Mouse (Mus musculus): ENCODE measurements at regions not wholly inside any gene's neighbourhood (a gene's known extent, or its start where the extent isn't known, plus 50 kb on each side); places are given as distances from the start of the nearest gene placed in this dataset.

GRCm38 (mm10) chr10:54548526-54548925 is 472.1 kb upstream of the Man1a start:
- Histone ChIP-seq H3K9ac (ENCODE audit: low read depth, poor library complexity, severe bottlenecking) (no peak overlapping the region), H3K36me3 (ENCODE audit: control insufficient read depth, insufficient read depth, low read length, poor library complexity, severe bottlenecking) (no peaks in the 10 kb centered on the region), H3K9me3 (replicated peaks; ENCODE audit: control insufficient read depth, insufficient read depth, low read length, poor library complexity, severe bottlenecking) (no peaks in the 10 kb centered on the region), H3K4me3 (ENCODE audit: low read depth, low read length) (no peak overlapping the region), H3K27ac (ENCODE audit: insufficient read depth, low read length) (no peak overlapping the region), H3K27me3 (ENCODE audit: control insufficient read depth, insufficient read depth, low read length, poor library complexity, severe bottlenecking) (no peaks in the 10 kb centered on the region), H3K4me1 (ENCODE audit: control insufficient read depth, insufficient read depth, low read length) (no peaks in the 10 kb centered on the region)
- TF ChIP-seq CTCF (IDR thresholded peaks at IDR 0.05; ENCODE audit: low read depth, low read length) (no peak), POLR2A (IDR thresholded peaks at IDR 0.05; ENCODE audit: insufficient read depth, low read length) (no peak), EP300 (IDR thresholded peaks at IDR 0.05; ENCODE audit: insufficient read depth, low read depth, low read length) (no peak)

- Histone ChIP-seq H3K27ac (ENCODE audit: insufficient read depth, low read length) (no peak overlapping the region), H3K9me3 (replicated peaks; ENCODE audit: control insufficient read depth, insufficient read depth, low read length, poor library complexity, severe bottlenecking) (peaks cover 47% of the 10 kb centered on the region), H3K36me3 (ENCODE audit: control insufficient read depth, insufficient read depth, low read length, poor library complexity, severe bottlenecking) (no peaks in the 10 kb centered on the region), H3K27me3 (ENCODE audit: control insufficient read depth, insufficient read depth, low read length, poor library complexity, severe bottlenecking) (no peaks in the 10 kb centered on the region), H3K4me3 (ENCODE audit: low read depth, low read length) (no peak overlapping the region), H3K9ac (ENCODE audit: low read depth, poor library complexity, severe bottlenecking) (no peak overlapping the region), H3K4me1 (ENCODE audit: control insufficient read depth, insufficient read depth, low read length) (no peaks in the 10 kb centered on the region)
- TF ChIP-seq CTCF (IDR thresholded peaks at IDR 0.05; ENCODE audit: low read depth, low read length), result no peak
- TF ChIP-seq EP300 (IDR thresholded peaks at IDR 0.05; ENCODE audit: insufficient read depth, low read depth, low read length), result no peak
- no peak for TF ChIP-seq POLR2A (IDR thresholded peaks at IDR 0.05; ENCODE audit: insufficient read depth, low read length)
Measured at GRCm38 (mm10) chr10:54532581-54532980, 456.2 kb upstream of the Man1a start.

- H3K9me3 ChIP-seq (replicated peaks; ENCODE audit: control insufficient read depth, insufficient read depth, low read length, poor library complexity, severe bottlenecking), result peaks cover 3% of the 10 kb centered on the region; the same call in 1 of the 2 replicates
- peak; percentile 78 for TF ChIP-seq EP300 (IDR thresholded peaks at IDR 0.05; ENCODE audit: insufficient read depth, low read depth, low read length)
- TF ChIP-seq CTCF (IDR thresholded peaks at IDR 0.05; ENCODE audit: low read depth, low read length), result no peak
- peak overlapping the region; percentile 72 for H3K27ac ChIP-seq (ENCODE audit: insufficient read depth, low read length)
- no peak overlapping the region for H3K9ac ChIP-seq (ENCODE audit: low read depth, poor library complexity, severe bottlenecking)
- H3K27me3 ChIP-seq (ENCODE audit: control insufficient read depth, insufficient read depth, low read length, poor library complexity, severe bottlenecking), result no peaks in the 10 kb centered on the region
- H3K36me3 ChIP-seq (ENCODE audit: control insufficient read depth, insufficient read depth, low read length, poor library complexity, severe bottlenecking), result no peaks in the 10 kb centered on the region
- no peak overlapping the region for H3K4me3 ChIP-seq (ENCODE audit: low read depth, low read length)
- no peaks in the 10 kb centered on the region for H3K4me1 ChIP-seq (ENCODE audit: control insufficient read depth, insufficient read depth, low read length)
Measured at GRCm38 (mm10) chr10:54510776-54511175, 434.4 kb upstream of the Man1a start.

- Histone ChIP-seq H3K4me1 (ENCODE audit: control insufficient read depth, insufficient read depth, low read length) (no peaks in the 10 kb centered on the region), H3K9me3 (replicated peaks; ENCODE audit: control insufficient read depth, insufficient read depth, low read length, poor library complexity, severe bottlenecking) (peaks cover 3% of the 10 kb centered on the region; the same call in 1 of the 2 replicates), H3K4me3 (ENCODE audit: low read depth, low read length) (no peak overlapping the region), H3K27me3 (ENCODE audit: control insufficient read depth, insufficient read depth, low read length, poor library complexity, severe bottlenecking) (no peaks in the 10 kb centered on the region), H3K9ac (ENCODE audit: low read depth, poor library complexity, severe bottlenecking) (no peak overlapping the region), H3K27ac (ENCODE audit: insufficient read depth, low read length) (peak overlapping the region; percentile 65; the same call in 1 of the 2 replicates), H3K36me3 (ENCODE audit: control insufficient read depth, insufficient read depth, low read length, poor library complexity, severe bottlenecking) (no peaks in the 10 kb centered on the region)
- no peak for TF ChIP-seq POLR2A (IDR thresholded peaks at IDR 0.05; ENCODE audit: insufficient read depth, low read length)
- no peak for TF ChIP-seq EP300 (IDR thresholded peaks at IDR 0.05; ENCODE audit: insufficient read depth, low read depth, low read length)
- no peak for TF ChIP-seq CTCF (IDR thresholded peaks at IDR 0.05; ENCODE audit: low read depth, low read length)
Measured at GRCm38 (mm10) chr10:54509766-54510165, 433.4 kb upstream of the Man1a start.
